Mouse (Mus musculus) left cerebral cortex, adult 2 months (tissue): ENCODE measurements around the gene 2510039O18Rik. TPM values are rescaled to one million over a fixed set of nuclear protein-coding genes. Genes with fewer than 3 reads are reported as not detected.

Source experiments
- DNase-seq, 2 experiments: peaks; one replicate each; pipeline ENCODE4 v3.0.0; 2021 to 2022; ENCODE audit warnings: low spot score in 2 of 2, mixed read lengths in 1 of 2; ENCODE audit errors: extremely low spot score in 1 of 2
- H3K27ac ChIP-seq: fragments of 200-600 bp; 2 replicates; pipeline ENCODE4 v1.8.1; 2022
- H3K4me3 ChIP-seq: fragments of 200-600 bp; 2 replicates; pipeline ENCODE4 v1.8.1; 2022
- CTCF ChIP-seq: fragments of 200-600 bp; IDR thresholded peaks from 2 replicates; pipeline ENCODE4 v1.8.1; 2022; ENCODE audit warnings: antibody characterized with exemption, mild to moderate bottlenecking, moderate library complexity
- intact Hi-C: fragments of 180-260 bp; cut with DNase I; formaldehyde crosslinking; loops from one replicate; pipeline ENCODE4 v1.15.1; 2025
- long read RNA-seq, 2 experiments: library from polyadenylated mRNA; stranded (forward); transcript quantifications; one replicate each; pipeline ENCODE4 v2.0.0; 2021; ENCODE audit warnings: borderline mapping rate in 2 of 2
- total RNA-seq, 2 experiments: library from RNA; stranded (reverse); gene quantifications; 2 replicates each; pipeline ENCODE4 v1.2.3; 2021

2510039O18Rik gene
- total RNA-seq = 10 to 100 TPM; 28.9 to 31.2 TPM
- long read RNA-seq, experiment 1, transcript 2510039O18Rik-201 (3 exons, 2,731 nt) = major isoform, 61 of 73 reads
- long read RNA-seq, experiment 1, partial matches to known transcripts = 8 of 73 reads
- long read RNA-seq, experiment 1, other reads (novel, unspliced or antisense) = 4 of 73 reads
- long read RNA-seq, experiment 2, transcript 2510039O18Rik-201 (3 exons, 2,731 nt) = major isoform, 53 of 59 reads
- long read RNA-seq, experiment 2, partial matches to known transcripts = 2 of 59 reads
- long read RNA-seq, experiment 2, other reads (novel, unspliced or antisense) = 4 of 59 reads

DNA sequence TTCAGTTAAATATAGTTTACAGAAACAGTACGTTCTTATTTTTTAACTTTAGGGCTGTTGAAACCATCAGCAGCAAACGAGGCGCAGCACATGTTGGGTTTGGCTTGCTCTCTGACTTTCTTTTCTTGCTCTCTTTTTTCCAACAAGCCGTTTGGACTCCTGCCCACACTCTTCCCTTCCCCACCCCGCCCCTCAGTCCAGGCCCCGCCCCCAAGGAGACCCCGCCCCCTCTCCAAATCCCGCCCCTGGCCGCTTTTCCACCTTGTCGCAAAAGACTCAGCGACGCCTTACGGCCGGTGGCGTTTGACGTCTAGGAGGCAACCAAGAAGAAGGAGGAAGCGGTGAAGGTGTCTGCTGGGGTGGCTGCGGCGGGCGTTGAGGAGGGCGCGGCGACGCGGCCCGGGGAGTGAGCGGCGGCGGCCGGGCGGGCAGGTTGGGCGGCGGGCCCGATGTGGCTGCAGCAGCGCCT is at the start of gene 2510039O18Rik:
Gene 2510039O18Rik, plus strand, starts transcription at position 320 of the 469 bp plus-strand sequence.
- peak within 1 kb of the TSS; percentile 77 for H3K27ac ChIP-seq
- intact Hi-C loops = loop anchor here (1.0 to 2.0 kb wide), 2 partner anchors 36 to 99 kb away; partner anchors contain the start of genes Mfn2 and Mthfr
- peak; percentile 81 to 86 for DNase-seq
- no peak for TF ChIP-seq CTCF
- H3K4me3 ChIP-seq = peak within 1 kb of the TSS; percentile 90

DNA sequence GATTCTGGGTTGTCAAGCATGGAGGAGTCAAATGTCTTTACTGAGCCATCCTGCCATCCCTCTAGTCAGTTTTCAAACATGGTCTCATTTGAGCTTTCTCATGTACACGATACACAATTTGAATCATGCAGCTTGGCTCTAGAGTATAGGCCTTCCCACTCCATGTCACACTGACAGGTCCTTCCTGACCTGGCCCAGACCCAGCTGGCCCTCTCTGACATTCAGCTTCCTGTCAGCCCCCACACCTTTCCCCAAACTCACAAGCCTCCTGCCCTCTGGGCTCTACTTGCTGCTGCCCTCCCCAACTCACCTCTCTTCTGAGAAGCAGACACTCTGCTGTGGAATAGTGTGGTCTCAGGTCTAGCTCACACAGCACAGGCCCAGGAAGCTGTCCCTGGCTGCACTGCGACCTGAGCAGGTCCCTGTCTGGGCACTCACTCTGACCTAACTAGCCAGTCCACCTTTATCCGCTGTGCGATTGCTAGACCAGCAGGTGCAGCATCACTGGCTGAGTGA is 44.8 kb upstream of the 2510039O18Rik start:
- no peak overlapping the region for H3K4me3 ChIP-seq
- TF ChIP-seq CTCF = no peak
- no peak for DNase-seq
- H3K27ac ChIP-seq = no peak overlapping the region
- intact Hi-C loops = no loop called here

DNA sequence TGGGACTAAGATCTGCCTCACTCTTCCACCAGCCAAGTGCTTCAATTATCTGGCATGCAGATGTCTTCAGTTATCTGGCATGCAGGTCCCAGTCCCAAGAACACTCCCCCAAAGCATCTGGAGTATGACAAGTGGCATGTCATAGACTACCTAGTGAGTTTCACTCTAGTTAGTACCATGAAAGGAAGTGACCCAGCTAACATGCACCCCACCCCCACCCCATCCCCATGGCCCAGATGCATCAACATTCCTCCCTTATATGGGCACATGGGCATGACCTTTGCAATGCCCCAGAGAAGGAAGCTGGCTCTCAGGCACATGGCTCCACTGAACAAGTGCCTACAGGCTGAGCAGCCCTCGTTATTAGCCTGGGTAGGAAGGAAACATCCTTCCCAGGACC is 44.3 kb upstream of the 2510039O18Rik start:
- H3K27ac ChIP-seq = no peak overlapping the region
- H3K4me3 ChIP-seq = no peak overlapping the region
- no peak for TF ChIP-seq CTCF
- intact Hi-C loops = no loop called here
- DNase-seq = no peak

DNA sequence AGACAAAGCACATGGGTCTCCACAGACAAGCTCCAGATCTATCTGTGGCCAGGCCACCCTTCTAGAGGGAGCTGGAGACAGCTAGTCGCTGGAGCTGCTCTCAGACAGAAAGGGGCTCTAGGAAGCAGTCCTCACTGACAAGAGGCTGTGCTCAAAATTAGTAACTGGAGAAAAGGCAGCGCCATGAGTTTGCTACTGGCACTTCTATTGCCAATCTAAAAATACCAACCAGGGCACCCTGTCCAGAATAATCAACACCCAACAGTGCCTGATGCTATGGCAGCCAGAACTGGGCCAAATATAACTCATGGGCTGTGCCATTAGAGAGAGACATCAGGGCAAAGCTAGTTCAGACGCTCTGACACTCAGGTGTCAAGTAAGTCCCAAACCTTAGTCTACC is 43.3 kb upstream of the 2510039O18Rik start:
- no peak for DNase-seq
- no peak for TF ChIP-seq CTCF
- intact Hi-C loops = no loop called here
- no peak overlapping the region for H3K4me3 ChIP-seq
- peak overlapping the region; percentile 28; the same call in 1 of the 2 replicates for H3K27ac ChIP-seq

DNA sequence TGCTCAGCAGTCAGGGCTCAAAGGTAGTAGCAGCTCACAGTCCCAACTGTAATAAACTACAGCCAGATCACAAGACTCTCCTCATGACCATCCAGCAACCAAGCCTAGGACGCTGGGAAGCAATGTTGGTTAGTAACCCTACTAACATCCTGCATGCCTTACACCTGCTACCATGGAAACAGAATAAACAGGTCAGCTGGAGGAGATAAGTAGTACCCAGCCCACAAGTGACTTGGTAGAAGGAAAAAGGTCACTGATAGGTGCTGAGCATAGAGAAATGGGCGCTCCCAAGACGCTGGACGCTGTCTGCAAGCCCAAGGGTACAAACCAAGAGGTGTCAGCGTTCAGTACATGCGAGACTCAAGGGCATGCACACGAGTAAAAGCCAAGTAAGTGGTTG is 40.2 kb upstream of the 2510039O18Rik start:
- no peak for DNase-seq
- intact Hi-C loops = no loop called here
- H3K4me3 ChIP-seq = no peak overlapping the region
- TF ChIP-seq CTCF = no peak
- no peak overlapping the region for H3K27ac ChIP-seq

DNA sequence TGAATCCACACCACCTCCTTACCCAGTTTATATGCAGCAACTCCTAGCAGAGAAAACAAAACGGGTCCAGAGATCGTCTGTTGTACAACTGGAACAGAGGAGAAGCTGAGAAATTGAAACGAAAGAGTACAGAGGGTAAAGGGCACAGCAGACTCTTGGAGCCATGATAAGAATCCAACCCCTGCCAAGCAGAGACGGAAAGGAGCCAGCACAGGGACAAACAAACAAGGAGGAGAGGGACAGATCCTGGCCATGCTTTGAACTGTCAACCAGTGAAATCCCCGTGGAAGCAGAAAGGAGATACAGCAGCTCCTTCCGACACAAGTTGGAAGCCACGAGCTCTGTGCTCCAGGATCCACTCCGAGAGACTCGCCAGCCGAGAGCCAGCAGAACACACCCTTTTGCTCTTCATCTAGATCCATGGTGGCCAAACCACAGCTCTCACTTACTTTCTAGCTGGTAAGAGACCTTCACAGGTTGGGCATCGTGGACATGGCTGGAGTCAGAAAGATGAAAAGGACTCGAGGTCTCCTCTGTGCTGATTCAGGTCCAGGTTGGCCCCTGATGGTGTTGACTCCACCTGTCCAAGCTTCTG is 37.7 kb upstream of the 2510039O18Rik start:
- no peak for TF ChIP-seq CTCF
- intact Hi-C loops = no loop called here
- H3K27ac ChIP-seq = no peak overlapping the region
- DNase-seq = no peak
- no peak overlapping the region for H3K4me3 ChIP-seq

DNA sequence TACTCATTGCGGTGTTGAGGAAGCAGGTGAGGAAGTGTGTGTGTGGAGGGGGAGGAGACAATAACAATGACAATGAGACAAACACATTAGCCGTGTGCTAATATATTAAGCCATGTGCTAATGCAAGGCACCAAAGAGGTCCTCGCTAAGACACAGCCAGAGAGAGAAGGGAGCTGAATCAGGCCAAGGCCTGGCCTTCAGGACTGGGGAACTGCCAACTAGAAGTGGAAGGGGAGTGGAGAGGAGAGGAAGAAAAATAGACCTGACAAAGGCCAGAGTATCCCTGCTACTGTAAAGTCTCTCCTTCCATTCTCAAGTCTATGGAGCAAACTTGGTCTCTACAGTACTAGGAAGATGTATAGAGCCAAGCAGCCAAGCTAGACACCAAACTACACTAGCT is 37.1 kb upstream of the 2510039O18Rik start:
- no peak for TF ChIP-seq CTCF
- Histone ChIP-seq H3K4me3 (peak overlapping the region; percentile 100), H3K27ac (peak overlapping the region; percentile 100)
- intact Hi-C loops = no loop called here
- DNase-seq = no peak

DNA sequence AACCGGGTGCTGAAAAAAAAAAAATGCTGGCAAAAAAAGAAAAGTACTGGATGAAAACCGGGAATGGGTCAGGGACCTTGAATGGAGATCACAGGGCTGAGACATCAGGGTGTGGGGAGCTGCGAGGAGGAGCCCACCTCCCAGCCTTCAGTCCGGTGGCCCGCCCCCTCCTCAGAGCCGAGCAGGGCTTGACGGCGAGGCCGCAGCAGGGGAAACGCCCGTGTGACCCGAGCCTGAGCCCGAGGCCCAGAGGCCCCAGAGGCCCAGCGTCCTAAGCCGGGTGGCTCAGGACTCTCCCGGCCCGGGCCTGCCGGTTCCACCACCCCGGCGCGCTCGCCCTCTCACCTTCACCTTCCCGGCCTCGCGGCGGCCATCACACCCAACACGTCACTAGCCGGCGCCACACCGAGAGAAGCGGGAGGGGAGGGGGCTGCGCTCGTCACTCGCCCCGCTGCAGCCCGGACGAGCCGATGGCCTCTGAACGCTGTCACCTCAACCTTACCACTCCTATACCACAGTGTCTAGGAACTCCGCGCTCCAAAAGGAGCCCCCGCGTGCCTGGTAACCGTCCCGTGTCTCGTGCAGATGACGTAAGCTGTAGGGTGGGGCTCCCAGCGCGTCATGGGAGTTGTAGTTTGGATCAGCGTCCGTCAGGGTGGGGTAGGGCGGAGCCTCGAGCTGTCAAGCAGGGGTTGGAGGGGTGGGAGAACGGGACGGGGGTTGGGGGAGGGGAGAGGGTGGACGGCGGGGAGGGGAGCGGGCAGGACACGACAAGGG is 36.2 kb upstream of the 2510039O18Rik start, which contains the start of gene Mfn2:
Gene Mfn2, minus strand, starts transcription at position 392 of the 777 bp plus-strand sequence.
- Histone ChIP-seq H3K27ac (peak within 1 kb of the TSS; percentile 100), H3K4me3 (peak within 1 kb of the TSS; percentile 100)
- TF ChIP-seq CTCF = no peak
- DNase-seq = peak; percentile 90
- intact Hi-C loops = loop anchor here (2.0 kb wide), 1 partner anchor 36 kb away; the partner anchor contains the start of gene 2510039O18Rik

DNA sequence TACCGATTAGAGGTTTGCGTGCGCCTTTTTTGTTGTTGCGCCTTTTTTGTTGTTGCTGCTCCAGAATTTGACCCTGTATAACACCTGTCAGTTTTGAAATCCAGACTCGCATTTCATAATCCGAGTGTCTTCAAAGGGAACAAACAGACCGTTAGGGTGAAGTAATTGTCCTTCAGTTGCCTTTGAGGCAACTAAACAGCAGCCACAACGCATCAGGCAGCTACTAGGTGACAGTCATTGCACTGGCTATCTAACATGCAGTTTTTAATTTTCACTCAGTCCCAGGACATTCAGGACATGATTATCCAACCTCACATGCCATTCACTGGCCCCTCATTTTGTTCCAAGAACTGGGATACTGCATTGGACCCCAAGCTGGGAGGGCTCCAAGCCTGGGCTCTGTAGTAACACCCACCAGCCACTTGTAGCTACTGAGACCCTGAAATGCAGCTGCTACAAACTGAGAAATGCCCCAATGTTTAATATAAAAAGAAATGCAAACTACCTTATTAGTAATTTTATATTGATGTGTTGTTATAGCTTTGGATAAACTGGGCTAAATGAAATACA is 35.5 kb upstream of the 2510039O18Rik start:
- TF ChIP-seq CTCF = no peak; the same call in 1 of the 2 replicates
- peak overlapping the region; percentile 100 for H3K4me3 ChIP-seq
- peak overlapping the region; percentile 100 for H3K27ac ChIP-seq
- DNase-seq = no peak
- intact Hi-C loops = loop anchor here (2.0 kb wide), 1 partner anchor 36 kb away; the partner anchor contains the start of gene 2510039O18Rik

DNA sequence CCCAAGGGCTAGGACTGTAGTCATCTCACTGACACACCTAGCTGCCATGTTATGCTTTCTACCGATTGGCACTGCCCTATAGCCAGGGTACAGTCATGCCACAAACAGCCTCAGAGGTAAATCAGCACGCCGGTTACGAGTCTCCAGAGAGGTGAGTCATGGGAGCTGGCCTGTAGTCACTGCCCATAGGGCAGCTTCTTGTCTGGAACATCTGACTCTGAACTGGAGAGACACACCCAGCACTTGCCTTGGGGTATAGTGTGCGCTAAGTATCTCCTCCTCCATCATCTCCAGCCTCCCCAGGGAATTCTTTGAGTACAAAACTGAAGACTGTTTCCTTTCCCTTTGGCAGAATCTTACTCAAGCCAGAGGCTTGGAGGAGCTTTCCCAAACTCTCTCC is 34.5 kb upstream of the 2510039O18Rik start:
- H3K27ac ChIP-seq = no peak overlapping the region
- intact Hi-C loops = no loop called here
- DNase-seq = no peak
- TF ChIP-seq CTCF = no peak
- H3K4me3 ChIP-seq = no peak overlapping the region

DNA sequence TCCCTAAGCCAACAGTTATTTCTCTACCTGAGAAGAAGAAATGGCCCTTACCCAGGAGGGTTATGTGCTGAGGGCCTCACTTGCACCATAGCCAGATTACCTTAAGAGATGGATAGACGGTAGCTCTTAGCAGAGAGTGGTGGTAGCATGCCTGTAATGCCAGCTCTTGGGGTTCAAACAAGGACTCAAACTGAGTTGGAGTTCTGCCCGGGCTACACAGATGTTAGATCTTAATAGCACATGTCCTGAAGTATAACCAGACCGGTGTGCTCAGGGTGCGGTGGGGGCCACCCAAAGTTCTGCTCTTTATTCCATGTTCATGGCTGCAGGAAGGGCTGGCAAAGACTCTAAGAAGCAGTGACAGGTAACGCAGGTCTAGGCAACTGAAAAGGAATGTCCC is 31.2 kb upstream of the 2510039O18Rik start:
- intact Hi-C loops = no loop called here
- TF ChIP-seq CTCF = no peak
- H3K4me3 ChIP-seq = no peak overlapping the region
- DNase-seq = no peak
- H3K27ac ChIP-seq = no peak overlapping the region
